Mouse (Mus musculus) testis, adult 2 months (tissue): ENCODE results near the gene Dact1. TPM values are rescaled to one million over a fixed set of nuclear protein-coding genes. Genes with fewer than 3 reads are reported as not detected.

ENCODE experiments used
- H3K27ac ChIP-seq: fragments of 200-500 bp; 2 replicates; pipeline ENCODE4 v1.5.1; 2012; ENCODE audit warnings: low read depth, low read length; ENCODE audit not compliant: control insufficient read depth, insufficient read depth
- H3K27me3 ChIP-seq: fragments of 200-500 bp; 2 replicates; pipeline ENCODE4 v1.6.1; 2012; ENCODE audit warnings: mild to moderate bottlenecking, low read length, moderate library complexity; ENCODE audit not compliant: control insufficient read depth, insufficient read depth
- H3K36me3 ChIP-seq: fragments of 200-500 bp; 2 replicates; pipeline ENCODE4 v1.6.1; 2012; ENCODE audit warnings: mild to moderate bottlenecking, low read length; ENCODE audit not compliant: control insufficient read depth, insufficient read depth
- H3K4me1 ChIP-seq: fragments of 200-500 bp; 2 replicates; pipeline ENCODE4 v1.6.1; 2012; ENCODE audit warnings: low read length; ENCODE audit not compliant: control insufficient read depth, insufficient read depth
- H3K4me3 ChIP-seq: fragments of 200-500 bp; 2 replicates; pipeline ENCODE4 v1.5.1; 2012; ENCODE audit warnings: low read depth, mild to moderate bottlenecking, low read length, moderate library complexity, mixed read lengths; ENCODE audit not compliant: control insufficient read depth
- CTCF ChIP-seq: fragments of 200-500 bp; IDR thresholded peaks from 2 replicates; pipeline ENCODE4 v1.5.1; 2012; ENCODE audit warnings: low read depth, mild to moderate bottlenecking, inconsistent platforms, low read length, moderate library complexity; ENCODE audit not compliant: control insufficient read depth, insufficient read depth, insufficient replicate concordance
- POLR2A ChIP-seq: fragments of 200-500 bp; IDR thresholded peaks from 2 replicates; pipeline ENCODE4 v1.6.1; 2012; ENCODE audit warnings: low read depth, mild to moderate bottlenecking, inconsistent platforms, low read length, moderate library complexity; ENCODE audit not compliant: control insufficient read depth
- polyA plus RNA-seq: library from polyadenylated mRNA; depleted of rRNA; stranded (reverse); fragments of >200 nt; gene quantifications from 2 replicates; pipeline ENCODE4 v1.2.3, GENCODE M21; 2012

Gene Dact1
- polyA plus RNA-seq, 1 experiment = 4.9 TPM

GRCm38 (mm10) chr12:71281201-71281768 is 28.4 kb upstream of the Dact1 start:
- Histone ChIP-seq H3K27me3 (no peaks in the 10 kb centered on the region), H3K4me3 (no peak overlapping the region), H3K4me1 (no peaks in the 10 kb centered on the region), H3K36me3 (no peaks in the 10 kb centered on the region), H3K27ac (no peak overlapping the region)
- no peak for TF ChIP-seq CTCF
- no peak for TF ChIP-seq POLR2A

GRCm38 (mm10) chr12:71285399-71285798 is 24.3 kb upstream of the Dact1 start:
- Histone ChIP-seq H3K4me3 (no peak overlapping the region), H3K4me1 (no peaks in the 10 kb centered on the region), H3K27ac (no peak overlapping the region), H3K27me3 (no peaks in the 10 kb centered on the region), H3K36me3 (no peaks in the 10 kb centered on the region)
- TF ChIP-seq POLR2A (no peak), CTCF (no peak)

DNA sequence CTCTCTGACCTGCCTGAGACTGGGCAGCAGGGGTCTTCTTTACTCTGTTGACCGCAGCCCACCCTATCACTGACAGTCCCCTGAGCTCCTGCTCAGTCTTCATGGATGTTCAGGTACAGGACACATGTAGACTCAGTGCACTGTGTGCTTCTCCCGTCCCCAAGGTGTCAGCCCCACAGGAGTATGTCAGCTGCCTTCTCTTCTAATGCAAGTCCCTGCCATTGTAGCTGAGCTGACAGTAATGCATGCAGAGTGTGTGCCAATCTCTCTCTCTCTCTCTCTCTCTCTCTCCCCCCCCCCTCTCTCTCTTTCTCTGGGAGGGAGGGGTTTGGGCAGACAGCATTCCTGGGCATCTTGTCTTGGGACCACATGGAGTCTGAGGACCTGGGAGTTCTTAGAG is 19.2 kb upstream of the Dact1 start:
- Histone ChIP-seq H3K27ac (no peak overlapping the region), H3K4me3 (no peak overlapping the region), H3K36me3 (no peaks in the 10 kb centered on the region), H3K4me1 (peaks cover 3% of the 10 kb centered on the region), H3K27me3 (no peaks in the 10 kb centered on the region)
- no peak for TF ChIP-seq POLR2A
- TF ChIP-seq CTCF = no peak

DNA sequence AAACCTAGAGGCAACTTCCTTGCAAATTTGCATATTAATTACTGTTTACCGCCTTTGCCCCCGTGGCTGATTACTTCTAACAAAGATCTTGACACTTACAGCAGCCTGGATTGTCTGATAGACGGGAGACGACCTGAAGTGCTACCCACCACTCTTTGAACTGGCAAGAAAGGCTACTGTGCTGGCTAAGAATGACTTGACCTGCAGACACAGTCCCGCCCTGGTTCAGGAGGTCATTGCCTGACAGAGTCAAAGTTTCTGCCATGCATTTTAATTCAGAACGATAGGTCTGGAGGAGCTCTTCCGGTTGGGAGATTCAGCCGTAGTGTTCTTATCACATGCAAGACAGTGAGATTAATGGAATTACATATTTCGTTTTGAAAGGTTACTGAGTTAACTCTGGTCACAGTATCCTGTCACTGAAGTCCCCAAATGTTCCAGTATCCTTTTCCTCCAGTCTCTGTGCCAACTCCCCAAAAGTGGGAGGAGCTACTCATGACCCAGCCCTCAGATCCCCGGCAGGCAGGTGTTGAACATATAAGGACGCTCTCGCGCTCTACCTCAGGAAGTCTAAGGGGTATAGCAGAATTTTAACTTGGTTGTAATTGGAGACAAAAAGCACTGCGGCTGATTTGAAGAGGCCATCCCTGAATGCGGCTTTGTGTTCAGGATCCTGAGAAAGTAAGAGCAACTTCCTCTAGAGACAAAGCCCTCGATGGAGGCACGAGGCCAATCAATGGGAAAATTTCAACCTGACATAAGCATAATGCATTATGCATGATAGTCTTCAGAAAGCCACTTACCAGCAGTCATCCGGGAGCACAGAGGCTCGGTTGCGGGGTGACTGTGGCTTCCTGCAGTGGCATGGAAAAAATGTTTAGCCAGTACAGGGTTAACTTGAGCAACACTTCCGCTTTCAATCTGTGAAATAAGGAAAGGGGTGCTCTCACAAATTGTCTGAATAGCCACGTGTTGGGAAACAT is 15.4 kb upstream of the Dact1 start:
- peaks cover 5% of the 10 kb centered on the region for H3K4me1 ChIP-seq
- H3K36me3 ChIP-seq = no peaks in the 10 kb centered on the region
- no peak overlapping the region for H3K4me3 ChIP-seq
- no peaks in the 10 kb centered on the region for H3K27me3 ChIP-seq
- TF ChIP-seq POLR2A = no peak
- TF ChIP-seq CTCF = no peak
- H3K27ac ChIP-seq = no peak overlapping the region

DNA sequence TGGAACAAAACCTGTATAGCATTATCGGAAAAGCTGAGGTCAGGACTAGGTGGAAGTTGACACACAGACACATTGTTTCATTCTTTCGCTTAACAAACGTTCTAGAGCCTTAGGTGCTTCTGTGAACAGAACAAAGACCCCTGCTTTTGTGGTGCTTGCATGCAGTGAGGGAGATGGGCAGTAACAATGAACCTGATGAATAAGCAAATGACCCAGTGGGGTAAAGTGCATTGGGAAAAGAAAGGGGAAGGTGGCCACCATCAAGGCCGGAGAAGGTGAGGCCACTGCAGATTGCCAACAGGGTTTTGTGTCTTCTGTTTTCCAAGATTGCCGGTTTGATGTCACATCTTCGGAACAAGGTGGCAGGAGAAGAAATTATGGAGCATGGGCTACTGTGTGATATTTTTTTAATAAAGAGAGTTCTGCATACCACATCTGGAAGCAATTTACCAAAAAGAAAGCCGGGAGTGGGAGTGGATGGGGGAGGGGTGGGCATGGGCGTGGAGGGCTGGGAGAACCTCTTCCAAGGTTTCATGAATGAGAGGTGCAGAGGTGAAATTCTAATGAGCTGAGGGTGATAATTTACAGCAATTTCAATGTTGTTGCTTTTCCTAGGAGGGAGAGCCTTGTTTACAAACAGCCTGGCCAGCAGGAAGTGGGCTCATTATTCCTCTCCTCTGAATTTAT is 12.7 kb upstream of the Dact1 start:
- Histone ChIP-seq H3K36me3 (no peaks in the 10 kb centered on the region), H3K27me3 (no peaks in the 10 kb centered on the region; the same call in 1 of the 2 replicates), H3K4me1 (peaks cover 10% of the 10 kb centered on the region), H3K4me3 (no peak overlapping the region), H3K27ac (no peak overlapping the region)
- TF ChIP-seq CTCF (no peak), POLR2A (no peak)

GRCm38 (mm10) chr12:71310068-71310931 is 616 bp downstream of the Dact1 start:
- peaks cover 7% of the 10 kb centered on the region for H3K4me1 ChIP-seq
- no peak for TF ChIP-seq CTCF
- no peak for TF ChIP-seq POLR2A
- H3K27me3 ChIP-seq = 0 out of 2 replicates have a peak, but pooled peaks cover 3% of the 10 kb centered on the region
- H3K36me3 ChIP-seq = no peaks in the 10 kb centered on the region
- H3K4me3 ChIP-seq = peak overlapping the region; percentile 48
- H3K27ac ChIP-seq = no peak overlapping the region
